Mouse (Mus musculus) kidney, postnatal 10 days (tissue): ENCODE data around the gene Bin2.
"Not testable (repeated sequence)": the region's sequence is repeated elsewhere in the genome, so short reads cannot be mapped to it uniquely, and the experiment has no call there.

Source experiments
- DNase-seq: peaks from one replicate; pipeline ENCODE4 v3.0.0; 2021; ENCODE audit warnings: mixed read lengths

Gene Bin2

GRCm38 (mm10) chr15:100614996-100615824, 54.1 kb downstream of the Bin2 start, which contains the start of gene Dazap2:
Gene Dazap2 (plus strand): TSS chr15:100615349.
- peak; percentile 100 for DNase-seq

GRCm38 (mm10) chr15:100614218-100614995, 54.9 kb downstream of the Bin2 start:
- DNase-seq = no peak

GRCm38 (mm10) chr15:100613584-100613983, 55.8 kb downstream of the Bin2 start:
- peak; percentile 87 for DNase-seq

GRCm38 (mm10) chr15:100612432-100612831, 56.9 kb downstream of the Bin2 start:
- peak; percentile 56 for DNase-seq

GRCm38 (mm10) chr15:100611951-100612350, 57.4 kb downstream of the Bin2 start:
- no peak for DNase-seq

GRCm38 (mm10) chr15:100606677-100607076, 62.7 kb downstream of the Bin2 start:
- not testable (repeated sequence) for DNase-seq

- DNase-seq = no peak
These were observed 67.7 kb downstream of the Bin2 start for GRCm38 (mm10) chr15:100601669-100602068.

GRCm38 (mm10) chr15:100600696-100601272, 68.6 kb downstream of the Bin2 start:
- peak; percentile 33 for DNase-seq

- DNase-seq = peak; percentile 89
These were observed 69.2 kb downstream of the Bin2 start for GRCm38 (mm10) chr15:100600047-100600695.

GRCm38 (mm10) chr15:100599276-100600046, 69.9 kb downstream of the Bin2 start, which contains the start of gene Pou6f1:
Gene Pou6f1 (minus strand): TSS chr15:100599984.
- DNase-seq = peak; percentile 85

- peak; percentile 76 for DNase-seq
These were observed 70.5 kb downstream of the Bin2 start for GRCm38 (mm10) chr15:100598883-100599275.

GRCm38 (mm10) chr15:100598287-100598882, 71.0 kb downstream of the Bin2 start:
- no peak for DNase-seq

GRCm38 (mm10) chr15:100592817-100593216, 76.5 kb downstream of the Bin2 start:
- no peak for DNase-seq
